Mouse (Mus musculus) frontal cortex, adult 2 months (tissue): ENCODE data around the gene Gm17334. TPM values are rescaled to one million over a fixed set of nuclear protein-coding genes. Genes with fewer than 3 reads are reported as not detected.

ENCODE experiments used
- DNase-seq, 2 experiments: peaks; one replicate each; pipeline ENCODE4 v3.0.0; 2022; ENCODE audit warnings: low spot score in 1 of 2; ENCODE audit errors: extremely low spot score in 1 of 2
- polyA plus RNA-seq: library from polyadenylated mRNA; depleted of rRNA; stranded (reverse); fragments of >200 nt; gene quantifications from 2 replicates; pipeline ENCODE4 v1.2.3, GENCODE M21; 2012

Gene Gm17334
- polyA plus RNA-seq, 1 experiment = 0.64 TPM

- no peak for DNase-seq
Measured at GRCm38 (mm10) chr11:53797386-53797920, 24.5 kb upstream of the Gm17334 start.

GRCm38 (mm10) chr11:53796409-53797151, 23.6 kb upstream of the Gm17334 start:
- DNase-seq = peak in 1 of 2 experiments; percentile 30

GRCm38 (mm10) chr11:53795813-53796212, 22.8 kb upstream of the Gm17334 start:
- DNase-seq = no peak

GRCm38 (mm10) chr11:53794671-53795557, 21.9 kb upstream of the Gm17334 start:
- DNase-seq = no peak

- DNase-seq = no peak
Measured at GRCm38 (mm10) chr11:53794015-53794414, 21.0 kb upstream of the Gm17334 start.

- DNase-seq = peak; percentile 29 to 75
Measured at GRCm38 (mm10) chr11:53792986-53793385, 20.0 kb upstream of the Gm17334 start.

- DNase-seq = no peak
Measured at GRCm38 (mm10) chr11:53789277-53789676, 16.3 kb upstream of the Gm17334 start.

GRCm38 (mm10) chr11:53788196-53788595, 15.2 kb upstream of the Gm17334 start:
- DNase-seq = no peak

- DNase-seq = no peak
Measured at GRCm38 (mm10) chr11:53786058-53787031, 13.4 kb upstream of the Gm17334 start.

- no peak for DNase-seq
Measured at GRCm38 (mm10) chr11:53785311-53785936, 12.4 kb upstream of the Gm17334 start.

- DNase-seq = no peak
Measured at GRCm38 (mm10) chr11:53783288-53783687, 10.3 kb upstream of the Gm17334 start.

- no peak for DNase-seq
Measured at GRCm38 (mm10) chr11:53781964-53782363, 9.0 kb upstream of the Gm17334 start.

GRCm38 (mm10) chr11:53781201-53781775, 8.3 kb upstream of the Gm17334 start:
- DNase-seq = no peak

GRCm38 (mm10) chr11:53780262-53780661, 7.3 kb upstream of the Gm17334 start:
- DNase-seq = no peak

- no peak for DNase-seq
Measured at GRCm38 (mm10) chr11:53779808-53780207, 6.8 kb upstream of the Gm17334 start.

GRCm38 (mm10) chr11:53778455-53778854, 5.5 kb upstream of the Gm17334 start:
- no peak for DNase-seq

GRCm38 (mm10) chr11:53777736-53778135, 4.7 kb upstream of the Gm17334 start:
- DNase-seq = no peak

- no peak for DNase-seq
Measured at GRCm38 (mm10) chr11:53774659-53775255, 1.8 kb upstream of the Gm17334 start.
